Mouse (Mus musculus): ENCODE data around the gene Lrrc17. TPM values are rescaled to one million over a fixed set of nuclear protein-coding genes. Genes with fewer than 3 reads are reported as not detected.

Gene Lrrc17
- polyA plus RNA-seq (2015; fragmentation: Nextera tagmentation; extraction: Ambion mirVana): 4.3 and 5.6 TPM in 2 replicates

GRCm38 (mm10) chr5:21543409-21544201 lies at the start of gene Lrrc17:
Lrrc17 (plus strand) TSS chr5:21543559.

Other genes starting within 250 kb of the Lrrc17 start
- gene Fgl2, start 170.9 kb upstream of the Lrrc17 start, polyA plus RNA-seq (2015; fragmentation: Nextera tagmentation; extraction: Ambion mirVana): 3.6 and 4.6 TPM in 2 replicates
- 1.0 and 1.2 TPM in 2 replicates for gene Ccdc146, start 118.9 kb upstream of the Lrrc17 start, polyA plus RNA-seq (2015; fragmentation: Nextera tagmentation; extraction: Ambion mirVana)
- gene Fam185a, start 118.6 kb upstream of the Lrrc17 start, polyA plus RNA-seq (2015; fragmentation: Nextera tagmentation; extraction: Ambion mirVana): 9.2 and 10.6 TPM in 2 replicates
- gene Fbxl13, start 102.1 kb downstream of the Lrrc17 start, polyA plus RNA-seq (2015; fragmentation: Nextera tagmentation; extraction: Ambion mirVana): 0.19 and 0.53 TPM in 2 replicates
- 25.5 and 27.8 TPM in 2 replicates for gene Armc10, start 102.3 kb downstream of the Lrrc17 start, polyA plus RNA-seq (2015; fragmentation: Nextera tagmentation; extraction: Ambion mirVana)
- 2.0 and 2.3 TPM in 2 replicates for gene Napepld, start 157.8 kb downstream of the Lrrc17 start, polyA plus RNA-seq (2015; fragmentation: Nextera tagmentation; extraction: Ambion mirVana)
- 67.9 and 68.3 TPM in 2 replicates for gene Pmpcb, start 193.6 kb downstream of the Lrrc17 start, polyA plus RNA-seq (2015; fragmentation: Nextera tagmentation; extraction: Ambion mirVana)
- gene Dnajc2, start 241.7 kb downstream of the Lrrc17 start, polyA plus RNA-seq (2015; fragmentation: Nextera tagmentation; extraction: Ambion mirVana): 66.4 and 71.3 TPM in 2 replicates
- gene Psmc2, start 241.7 kb downstream of the Lrrc17 start, polyA plus RNA-seq (2015; fragmentation: Nextera tagmentation; extraction: Ambion mirVana): 166 and 173 TPM in 2 replicates